Mouse (Mus musculus) lung, postnatal 25 days (tissue): ENCODE measurements around the gene Cwf19l2.
"Not testable (repeated sequence)": the region's sequence is repeated elsewhere in the genome, so short reads cannot be mapped to it uniquely, and the experiment has no call there.

Experiments used
- DNase-seq: peaks from one replicate; pipeline ENCODE4 v3.0.0; 2022; ENCODE audit warnings: low spot score

Cwf19l2 gene

GRCm38 (mm10) chr9:3403251-3404208 is at the start of gene Cwf19l2:
TSS of gene Cwf19l2 (plus strand) at chr9:3403592.
- DNase-seq, result peak; percentile 94

DNA sequence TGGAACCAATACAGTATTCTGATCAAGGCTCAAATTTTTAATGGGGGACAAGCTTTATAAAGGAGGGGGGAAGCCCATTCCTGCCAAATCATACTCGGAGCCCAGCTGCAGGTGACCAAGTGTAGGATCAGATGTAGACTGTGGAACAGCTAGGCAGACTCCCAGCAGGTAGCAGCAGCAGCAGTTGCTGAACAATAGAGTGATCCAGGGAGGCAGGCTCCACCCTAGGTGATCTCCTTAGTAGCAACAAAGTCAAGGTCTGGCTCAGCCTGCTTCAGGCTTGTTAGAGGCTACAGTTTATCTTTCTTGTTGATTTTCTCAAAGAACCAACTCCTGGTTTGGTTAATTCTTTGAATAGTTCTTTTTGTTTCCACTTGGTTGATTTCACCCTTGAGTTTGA is 27.1 kb upstream of the Cwf19l2 start:
- DNase-seq, result not testable (repeated sequence)

- peak; percentile 5 for DNase-seq
Measured at GRCm38 (mm10) chr9:3404372-3404771, 980 bp downstream of the Cwf19l2 start.

- DNase-seq, result not testable (repeated sequence)
Measured at GRCm38 (mm10) chr9:3439555-3440300, 36.3 kb downstream of the Cwf19l2 start.

- no peak for DNase-seq
Measured at GRCm38 (mm10) chr9:3471897-3472296, 68.5 kb downstream of the Cwf19l2 start.

DNA sequence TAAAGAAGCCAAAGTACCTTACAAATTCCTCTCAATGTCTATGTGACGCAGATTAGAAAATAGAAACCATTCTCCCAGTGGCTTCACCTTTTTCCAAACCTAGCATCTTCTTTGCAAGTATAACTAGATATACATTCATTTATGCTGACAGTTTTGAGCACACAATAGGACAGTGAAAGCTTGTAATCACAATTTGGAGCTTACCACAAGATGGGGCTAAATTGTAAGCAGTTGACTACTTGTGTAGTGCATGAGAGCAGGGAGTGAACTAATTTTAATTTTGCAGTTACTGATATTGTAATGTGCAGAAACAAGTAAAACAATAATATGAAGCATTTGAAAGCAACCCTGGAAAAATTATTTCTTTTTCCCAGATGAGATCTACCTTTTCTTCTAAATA is 115.3 kb downstream of the Cwf19l2 start:
- no peak for DNase-seq

DNA sequence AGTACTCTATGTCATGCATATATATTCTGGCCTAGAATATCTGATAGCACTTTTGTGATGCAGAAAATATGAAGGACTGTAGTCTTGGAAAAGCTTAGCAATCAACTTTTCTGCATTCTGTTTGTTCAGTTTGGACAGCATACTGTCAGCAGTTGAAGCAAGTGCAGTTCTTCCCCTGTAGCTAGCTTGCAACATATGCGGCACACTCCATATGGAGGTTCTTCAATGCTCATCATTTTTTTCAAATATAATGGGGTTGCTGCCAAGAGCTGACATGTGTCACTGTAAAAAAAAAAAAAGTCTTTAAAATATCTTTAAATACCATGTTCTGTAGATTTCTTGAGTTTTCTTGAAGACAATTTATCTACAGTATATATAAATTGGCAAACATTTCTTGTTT is 115.8 kb downstream of the Cwf19l2 start:
- no peak for DNase-seq

GRCm38 (mm10) chr9:3521031-3521430 is 117.6 kb downstream of the Cwf19l2 start:
- no peak for DNase-seq
